Mouse (Mus musculus) liver, embryonic 11.5 days (tissue): ENCODE data around the gene Schip1. TPM values are rescaled to one million over a fixed set of nuclear protein-coding genes. Genes with fewer than 3 reads are reported as not detected.

Experiments
- ATAC-seq: fragments of 200-750 bp; cut with Nextera tagmentation; replicated peaks from 2 replicates; pipeline ENCODE4 v1.8.0; 2017; ENCODE audit warnings: moderate number of reproducible peaks, mild to moderate bottlenecking, moderate TSS enrichment, moderate library complexity; ENCODE audit not compliant: low FRiP score
- DNase-seq: peaks from one replicate; pipeline ENCODE4 v3.0.0-alpha.2; 2017; ENCODE audit warnings: low spot score
- H3K27ac ChIP-seq: fragments of 300-500 bp; sonication (generic); 2 replicates; pipeline ENCODE4 v1.5.1; 2014; ENCODE audit warnings: mild to moderate bottlenecking, low read depth, low read length, control low read depth
- H3K27me3 ChIP-seq: fragments of 300-500 bp; sonication (generic); replicated peaks from 2 replicates; pipeline ENCODE4 v1.6.1; 2014; ENCODE audit warnings: low read length, mixed read lengths; ENCODE audit not compliant: control insufficient read depth, insufficient read depth
- H3K36me3 ChIP-seq: fragments of 300-500 bp; sonication (generic); 2 replicates; pipeline ENCODE4 v1.6.1; 2014; ENCODE audit warnings: mild to moderate bottlenecking, low read length, moderate library complexity, mixed read lengths; ENCODE audit not compliant: control insufficient read depth, insufficient read depth
- H3K4me1 ChIP-seq: fragments of 300-500 bp; sonication (generic); replicated peaks from 2 replicates; pipeline ENCODE4 v1.6.1; 2014; ENCODE audit warnings: low read length, mixed read lengths; ENCODE audit not compliant: control insufficient read depth, insufficient read depth
- H3K4me2 ChIP-seq: fragments of 300-500 bp; sonication (generic); 2 replicates; pipeline ENCODE4 v1.6.1; 2014; ENCODE audit warnings: mild to moderate bottlenecking, control low read depth, moderate library complexity
- H3K4me3 ChIP-seq: fragments of 300-500 bp; sonication (generic); 2 replicates; pipeline ENCODE4 v1.5.1; 2014; ENCODE audit warnings: low read depth, low read length, control low read depth
- H3K9ac ChIP-seq: fragments of 300-500 bp; sonication (generic); 2 replicates; pipeline ENCODE4 v1.6.1; 2014; ENCODE audit warnings: low read depth, low read length, control low read depth
- H3K9me3 ChIP-seq: fragments of 300-500 bp; sonication (generic); 2 replicates; pipeline ENCODE4 v1.6.1; 2016; ENCODE audit warnings: low read length, inconsistent platforms, mixed read lengths; ENCODE audit not compliant: control insufficient read depth
- WGBS: fragments of 180-500 bp; shearing (Covaris S2); extraction: QIAGEN DNeasy Blood & Tissue Kit; methylation state at CpG from one replicate; pipeline ENCODE4 v1.1.7; 2014; 5-methylcytosine and 5-hydroxymethylcytosine counted together
- polyA plus RNA-seq: library from polyadenylated mRNA; unstranded; fragments of >200 nt; fragmentation: Nextera tagmentation; extraction: Ambion mirVana; gene quantifications from 2 replicates; pipeline ENCODE4 v1.2.1, GENCODE M21; 2014

Gene Schip1
- polyA plus RNA-seq, 1 experiment from 2014 or later, result 10.6 TPM

- Histone ChIP-seq H3K27ac (no peak overlapping the region), H3K9ac (no peak overlapping the region), H3K4me2 (no peak overlapping the region), H3K4me3 (no peak overlapping the region), H3K36me3 (no peaks in the 10 kb centered on the region), H3K27me3 (no peaks in the 10 kb centered on the region), H3K9me3 (no peaks in the 10 kb centered on the region), H3K4me1 (peaks cover 33% of the 10 kb centered on the region)
- ATAC-seq (no peak), DNase-seq (no peak)
- WGBS, result 81% methylated on average over 4 of the region's 4 CpGs
Observed at GRCm38 (mm10) chr3:68511744-68512143, 447.1 kb downstream of the Schip1 start.

- WGBS, result 84% methylated on average over 11 of the region's 11 CpGs
Observed at GRCm38 (mm10) chr3:68512327-68512726, 447.7 kb downstream of the Schip1 start.

GRCm38 (mm10) chr3:68513340-68514119 is 448.9 kb downstream of the Schip1 start:
- Histone ChIP-seq H3K27me3 (no peaks in the 10 kb centered on the region), H3K36me3 (no peaks in the 10 kb centered on the region), H3K4me3 (no peak overlapping the region), H3K4me1 (peaks cover 20% of the 10 kb centered on the region), H3K9me3 (no peaks in the 10 kb centered on the region), H3K27ac (no peak overlapping the region), H3K9ac (no peak overlapping the region), H3K4me2 (no peak overlapping the region)
- ATAC-seq, result no peak
- DNase-seq, result no peak
- WGBS, result 59% methylated on average over 7 of the region's 7 CpGs

More at GRCm38 (mm10) chr3:68512327-68512726, 447.7 kb downstream of the Schip1 start:
- Histone ChIP-seq H3K4me3 (no peak overlapping the region), H3K9ac (no peak overlapping the region), H3K4me1 (peaks cover 27% of the 10 kb centered on the region), H3K9me3 (no peaks in the 10 kb centered on the region), H3K27me3 (no peaks in the 10 kb centered on the region), H3K4me2 (no peak overlapping the region), H3K27ac (no peak overlapping the region), H3K36me3 (no peaks in the 10 kb centered on the region)
- ATAC-seq, result no peak
- DNase-seq, result no peak

DNA sequence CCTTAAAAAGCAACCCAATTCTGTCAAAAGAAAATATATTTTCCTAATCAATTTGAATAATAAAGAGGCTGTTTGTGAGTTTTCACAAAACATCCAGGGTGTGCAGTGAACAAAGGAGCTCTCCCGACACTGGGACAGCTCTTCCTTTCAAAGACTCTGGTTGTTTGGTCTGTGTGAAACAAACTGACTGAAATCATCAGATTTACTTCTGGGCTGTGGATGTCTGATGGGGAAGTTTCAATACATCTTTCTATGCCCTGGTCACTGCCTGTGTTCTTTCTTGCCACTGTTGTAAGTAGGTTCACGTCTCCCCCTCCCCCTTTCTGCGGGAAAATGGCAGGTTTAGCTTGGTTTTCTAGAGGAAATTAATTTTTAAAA is 449.5 kb downstream of the Schip1 start:
- DNase-seq (no peak), ATAC-seq (no peak)
- no peak overlapping the region for H3K9ac ChIP-seq
- H3K4me1 ChIP-seq, result peaks cover 14% of the 10 kb centered on the region
- no peaks in the 10 kb centered on the region for H3K9me3 ChIP-seq
- H3K27me3 ChIP-seq, result no peaks in the 10 kb centered on the region
- H3K27ac ChIP-seq, result no peak overlapping the region
- no peak overlapping the region for H3K4me3 ChIP-seq
- no peak overlapping the region for H3K4me2 ChIP-seq
- H3K36me3 ChIP-seq, result no peaks in the 10 kb centered on the region
- WGBS, result 84% methylated on average over 3 of the region's 3 CpGs

- no peaks in the 10 kb centered on the region for H3K27me3 ChIP-seq
- ATAC-seq (no peak), DNase-seq (no peak)
- H3K4me1 ChIP-seq, result peaks cover 10% of the 10 kb centered on the region
- no peak overlapping the region for H3K4me3 ChIP-seq
- 85% methylated on average over 3 of the region's 3 CpGs for WGBS
- no peak overlapping the region for H3K4me2 ChIP-seq
- no peaks in the 10 kb centered on the region for H3K9me3 ChIP-seq
- no peaks in the 10 kb centered on the region for H3K36me3 ChIP-seq
- no peak overlapping the region for H3K27ac ChIP-seq
- H3K9ac ChIP-seq, result no peak overlapping the region
Observed at GRCm38 (mm10) chr3:68514717-68515116, 450.1 kb downstream of the Schip1 start.

- WGBS, result 90% methylated on average over 12 of the region's 12 CpGs
- DNase-seq (no peak), ATAC-seq (no peak)
- H3K9me3 ChIP-seq, result no peaks in the 10 kb centered on the region
- H3K27ac ChIP-seq, result no peak overlapping the region
- H3K27me3 ChIP-seq, result no peaks in the 10 kb centered on the region
- no peak overlapping the region for H3K4me2 ChIP-seq
- 0 out of 2 replicates have a peak, but pooled peaks cover 1% of the 10 kb centered on the region for H3K4me1 ChIP-seq
- no peak overlapping the region for H3K9ac ChIP-seq
- H3K4me3 ChIP-seq, result no peak overlapping the region
- no peaks in the 10 kb centered on the region for H3K36me3 ChIP-seq
Observed at GRCm38 (mm10) chr3:68516393-68517081, 451.9 kb downstream of the Schip1 start.

DNA sequence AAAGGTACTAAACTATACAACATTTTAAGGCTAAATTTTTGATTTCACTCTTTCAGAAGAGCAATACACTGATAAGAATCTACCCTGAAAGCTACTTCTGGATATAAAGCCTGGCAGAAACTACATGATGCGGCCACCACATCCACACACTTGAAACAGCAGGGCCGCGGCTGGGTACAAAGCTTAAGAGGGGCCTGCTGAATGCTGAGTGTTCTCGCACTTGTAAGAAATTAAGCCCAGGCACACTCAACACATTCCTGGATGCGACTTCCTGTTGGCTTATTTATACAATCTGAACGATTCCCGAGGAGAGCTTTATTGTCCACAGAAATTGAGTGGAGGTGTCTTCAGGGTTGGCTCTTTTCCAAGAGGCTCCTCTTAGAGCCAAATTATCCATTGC is 452.6 kb downstream of the Schip1 start:
- no peak for ATAC-seq
- Histone ChIP-seq H3K4me2 (no peak overlapping the region), H3K9ac (no peak overlapping the region), H3K27ac (no peak overlapping the region), H3K36me3 (no peaks in the 10 kb centered on the region), H3K9me3 (no peaks in the 10 kb centered on the region), H3K27me3 (no peaks in the 10 kb centered on the region), H3K4me1 (no peaks in the 10 kb centered on the region), H3K4me3 (no peak overlapping the region)
- DNase-seq, result no peak
- WGBS, result 80% methylated on average over 7 of the region's 7 CpGs

- H3K4me3 ChIP-seq, result no peak overlapping the region
- H3K4me2 ChIP-seq, result no peak overlapping the region
- WGBS, result 87% methylated on average over 8 of the region's 8 CpGs
- no peaks in the 10 kb centered on the region for H3K4me1 ChIP-seq
- H3K9ac ChIP-seq, result no peak overlapping the region
- no peak overlapping the region for H3K27ac ChIP-seq
- no peaks in the 10 kb centered on the region for H3K27me3 ChIP-seq
- H3K9me3 ChIP-seq, result no peaks in the 10 kb centered on the region
- ATAC-seq, result no peak
- H3K36me3 ChIP-seq, result no peaks in the 10 kb centered on the region
- DNase-seq, result no peak
Observed at GRCm38 (mm10) chr3:68518041-68518440, 453.4 kb downstream of the Schip1 start.

DNA sequence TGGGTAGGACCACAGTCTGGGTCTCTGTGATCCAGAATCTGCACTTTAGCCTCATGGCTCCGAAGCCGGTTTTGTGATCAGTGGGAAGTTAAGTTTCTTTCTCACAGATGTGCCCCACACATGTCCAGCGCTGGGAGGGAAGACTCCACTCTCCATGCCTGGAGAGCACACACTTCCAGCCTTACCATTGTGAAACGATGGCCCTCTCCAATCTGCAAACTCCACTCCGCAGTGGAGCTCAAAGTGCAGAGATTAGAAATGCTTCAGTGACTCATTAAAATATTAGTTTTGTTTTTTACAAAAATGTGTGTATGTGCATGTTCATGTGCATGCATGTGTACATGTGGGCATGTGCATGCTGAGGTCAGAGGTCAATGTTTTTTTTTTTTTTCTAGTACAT is 454.0 kb downstream of the Schip1 start:
- WGBS, result 88% methylated on average over 5 of the region's 5 CpGs
- H3K4me3 ChIP-seq, result no peak overlapping the region
- no peaks in the 10 kb centered on the region for H3K27me3 ChIP-seq
- H3K9ac ChIP-seq, result no peak overlapping the region
- H3K9me3 ChIP-seq, result no peaks in the 10 kb centered on the region
- ATAC-seq, result no peak
- H3K4me1 ChIP-seq, result no peaks in the 10 kb centered on the region
- no peak overlapping the region for H3K27ac ChIP-seq
- H3K36me3 ChIP-seq, result no peaks in the 10 kb centered on the region
- no peak for DNase-seq
- H3K4me2 ChIP-seq, result no peak overlapping the region
